Mouse (Mus musculus) cerebellum, adult 8-10 months (tissue): ENCODE measurements around the gene Ppp1r15a.
"Not testable (repeated sequence)": the region's sequence is repeated elsewhere in the genome, so short reads cannot be mapped to it uniquely, and the experiment has no call there.

ENCODE experiments used
- DNase-seq: peaks from one replicate; pipeline ENCODE4 v3.0.0; 2022

The Ppp1r15a gene

GRCm38 (mm10) chr7:45480310-45480709 lies 45.8 kb downstream of the Ppp1r15a start:
- DNase-seq, result not testable (repeated sequence)

GRCm38 (mm10) chr7:45478774-45479173 lies 47.3 kb downstream of the Ppp1r15a start:
- no peak for DNase-seq

DNA sequence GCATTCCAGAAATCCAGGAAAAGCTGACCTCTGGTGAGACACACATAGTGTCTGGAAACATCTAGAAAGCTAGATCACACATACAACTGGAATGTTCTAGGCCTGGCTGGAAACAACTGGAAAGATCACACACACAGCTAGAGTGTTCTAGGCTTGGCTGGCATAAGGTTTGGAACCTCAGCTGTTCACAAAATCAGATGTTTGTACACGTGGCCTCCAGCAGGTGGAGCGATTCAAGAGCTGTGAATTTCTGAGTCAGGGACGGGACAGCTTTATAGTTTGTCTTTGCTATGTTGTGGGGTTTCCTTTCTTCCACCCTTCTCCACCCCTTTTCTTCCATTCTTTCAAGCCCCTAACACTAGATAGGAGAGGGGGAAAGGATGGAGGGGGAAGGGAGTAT lies 49.1 kb downstream of the Ppp1r15a start:
- DNase-seq, result no peak

DNA sequence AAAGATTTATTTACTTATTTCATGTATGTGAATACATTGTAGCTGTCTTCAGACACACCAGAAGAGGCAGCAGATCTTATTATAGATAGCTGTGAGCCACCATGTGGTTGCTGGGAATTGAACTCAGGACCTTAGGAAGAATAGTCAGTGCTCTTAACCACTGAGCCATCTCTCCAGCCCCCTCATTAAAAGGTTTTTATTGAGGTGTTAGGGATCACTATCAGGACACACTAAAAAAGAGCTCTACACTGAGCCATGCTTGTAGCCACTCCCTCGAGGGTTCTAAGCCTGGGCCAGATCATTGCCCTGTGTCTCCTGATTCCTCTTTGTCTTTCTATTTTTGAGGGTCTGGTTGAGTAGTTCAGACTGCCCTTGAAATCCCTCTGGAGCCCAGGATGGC lies 49.6 kb downstream of the Ppp1r15a start:
- DNase-seq, result no peak

DNA sequence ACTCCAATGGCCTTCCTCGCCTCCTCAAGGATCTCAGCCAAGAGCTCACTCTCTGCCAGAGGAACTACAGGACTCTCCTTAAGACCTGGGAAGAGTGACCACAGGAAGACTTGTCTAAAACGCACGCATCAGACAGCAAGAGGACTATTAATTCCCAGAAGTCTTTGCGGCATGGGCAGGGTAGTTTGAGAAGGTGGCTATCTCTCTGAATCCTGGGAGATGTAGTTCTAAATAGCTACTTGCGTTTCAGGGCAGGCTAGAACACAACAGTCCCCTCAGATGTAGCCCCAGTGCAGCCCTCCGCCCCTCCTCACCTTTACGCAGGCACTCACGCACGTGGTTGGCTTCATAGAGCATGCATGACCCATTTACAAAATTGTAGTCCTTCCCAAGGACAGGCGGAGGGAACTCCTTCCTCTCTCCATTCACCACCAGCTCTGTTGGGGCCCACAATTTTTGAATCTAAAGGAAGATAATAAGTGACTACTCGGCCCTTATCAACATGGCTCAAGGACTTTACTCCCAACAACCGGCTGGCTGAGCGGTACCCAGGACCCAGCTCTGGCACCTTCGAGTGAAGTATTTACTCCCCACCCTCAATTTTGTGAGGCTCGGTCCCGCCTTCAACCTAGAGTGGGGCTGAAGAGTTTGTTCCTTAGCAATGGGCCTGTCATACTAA lies 50.6 kb downstream of the Ppp1r15a start:
- no peak for DNase-seq
